Mouse (Mus musculus) embryonic facial prominence, embryonic 11.5 days (tissue): Measurements from ENCODE around the gene Tango6. TPM values are rescaled to one million over a fixed set of nuclear protein-coding genes. Genes with fewer than 3 reads are reported as not detected.

Experiments
- ATAC-seq: fragments of 200-750 bp; cut with Nextera tagmentation; replicated peaks from 2 replicates; pipeline ENCODE4 v1.8.0; 2017; ENCODE audit warnings: low read depth; ENCODE audit not compliant: insufficient number of reproducible peaks, low FRiP score, low TSS enrichment
- DNase-seq: peaks from one replicate; pipeline ENCODE4 v3.0.0-alpha.2; 2015; ENCODE audit warnings: low spot score
- H3K27ac ChIP-seq: fragments of 300-500 bp; sonication (generic); replicated peaks from 2 replicates; pipeline ENCODE4 v1.5.1; 2014; ENCODE audit warnings: mild to moderate bottlenecking, low read depth, low read length, control low read depth
- H3K27me3 ChIP-seq: fragments of 300-500 bp; sonication (generic); 2 replicates; pipeline ENCODE4 v1.6.1; 2014; ENCODE audit warnings: mild to moderate bottlenecking, low read length, moderate library complexity, mixed read lengths; ENCODE audit not compliant: control insufficient read depth, insufficient read depth
- H3K36me3 ChIP-seq: fragments of 300-500 bp; sonication (generic); replicated peaks from 2 replicates; pipeline ENCODE4 v1.6.1; 2014; ENCODE audit warnings: low read depth, mild to moderate bottlenecking, low read length, moderate library complexity, mixed read lengths; ENCODE audit not compliant: control insufficient read depth, insufficient read depth
- H3K4me1 ChIP-seq: fragments of 300-500 bp; sonication (generic); 2 replicates; pipeline ENCODE4 v1.6.1; 2014; ENCODE audit warnings: low read length, mixed read lengths; ENCODE audit not compliant: control insufficient read depth, insufficient read depth
- H3K4me2 ChIP-seq: fragments of 300-500 bp; sonication (generic); 2 replicates; pipeline ENCODE4 v1.6.1; 2014; ENCODE audit warnings: low read depth, mild to moderate bottlenecking, control low read depth, low read length, moderate library complexity
- H3K4me3 ChIP-seq: fragments of 300-500 bp; sonication (generic); 2 replicates; pipeline ENCODE4 v1.5.1; 2014; ENCODE audit warnings: low read depth, low read length, control low read depth
- H3K9ac ChIP-seq: fragments of 300-500 bp; sonication (generic); replicated peaks from 2 replicates; pipeline ENCODE4 v1.6.1; 2014; ENCODE audit warnings: mild to moderate bottlenecking, control low read depth, low read length
- H3K9me3 ChIP-seq: fragments of 300-500 bp; sonication (generic); replicated peaks from 2 replicates; pipeline ENCODE4 v1.6.1; 2016; ENCODE audit warnings: mild to moderate bottlenecking, low read length, inconsistent platforms, mixed read lengths; ENCODE audit not compliant: control insufficient read depth
- WGBS: fragments of 180-500 bp; shearing (Covaris S2); extraction: QIAGEN DNeasy Blood & Tissue Kit; methylation state at CpG from one replicate; pipeline ENCODE4 v1.1.7; 2014; 5-methylcytosine and 5-hydroxymethylcytosine counted together
- polyA plus RNA-seq: library from polyadenylated mRNA; unstranded; fragments of >200 nt; fragmentation: Nextera tagmentation; extraction: Ambion mirVana; gene quantifications from 2 replicates; pipeline ENCODE4 v1.2.1, GENCODE M21; 2014

Tango6 gene
- polyA plus RNA-seq, 1 experiment from 2014 or later: 6.9 TPM

- Histone ChIP-seq H3K9me3 (no peaks in the 10 kb centered on the region), H3K36me3 (no peaks in the 10 kb centered on the region), H3K4me2 (no peak overlapping the region), H3K4me1 (no peaks in the 10 kb centered on the region; the same call in 1 of the 2 replicates), H3K27me3 (no peaks in the 10 kb centered on the region), H3K9ac (no peak overlapping the region), H3K27ac (no peak overlapping the region), H3K4me3 (no peak overlapping the region)
- 65% methylated on average over 3 of the region's 3 CpGs for WGBS
- DNase-seq (no peak), ATAC-seq (no peak)
These were observed 172.3 kb downstream of the Tango6 start for GRCm38 (mm10) chr8:106855242-106855562.

GRCm38 (mm10) chr8:106862845-106863244 is 180.0 kb downstream of the Tango6 start:
- no peak overlapping the region for H3K4me2 ChIP-seq
- no peaks in the 10 kb centered on the region for H3K36me3 ChIP-seq
- H3K27me3 ChIP-seq: no peaks in the 10 kb centered on the region; the same call in 1 of the 2 replicates
- H3K4me3 ChIP-seq: no peak overlapping the region
- no peak overlapping the region for H3K27ac ChIP-seq
- no peak overlapping the region for H3K9ac ChIP-seq
- no peak for DNase-seq
- H3K9me3 ChIP-seq: no peaks in the 10 kb centered on the region
- ATAC-seq: no peak
- no peaks in the 10 kb centered on the region; the same call in 1 of the 2 replicates for H3K4me1 ChIP-seq
- 86% methylated on average over 10 of the region's 10 CpGs for whole genome bisulfite sequencing

GRCm38 (mm10) chr8:106865354-106865753 is 182.5 kb downstream of the Tango6 start:
- Histone ChIP-seq H3K9ac (no peak overlapping the region), H3K27ac (no peak overlapping the region), H3K4me2 (no peak overlapping the region), H3K4me3 (no peak overlapping the region), H3K4me1 (no peaks in the 10 kb centered on the region; the same call in none of the 2 replicates), H3K9me3 (no peaks in the 10 kb centered on the region), H3K27me3 (peaks cover 5% of the 10 kb centered on the region), H3K36me3 (no peaks in the 10 kb centered on the region)
- 79% methylated on average over 9 of the region's 9 CpGs for WGBS
- DNase-seq (no peak), ATAC-seq (no peak)

GRCm38 (mm10) chr8:106870051-106870450 is 187.2 kb downstream of the Tango6 start, which contains the start of gene Has3:
Has3 (plus strand) TSS chr8:106870242.
- peaks cover 9% of the 10 kb centered on the region for H3K4me1 ChIP-seq
- H3K27me3 ChIP-seq: peaks cover 12% of the 10 kb centered on the region
- H3K9ac ChIP-seq: peak within 1 kb of the TSS; percentile 47
- H3K4me3 ChIP-seq: peak within 1 kb of the TSS; percentile 46
- WGBS: under 1% methylated on average over 18 of the region's 18 CpGs
- no peaks in the 10 kb centered on the region for H3K9me3 ChIP-seq
- no peak within 1 kb of the TSS for H3K27ac ChIP-seq
- ATAC-seq (no peak), DNase-seq (peak; percentile 49)
- no peaks in the 10 kb centered on the region for H3K36me3 ChIP-seq
- H3K4me2 ChIP-seq: peak within 1 kb of the TSS; percentile 95

GRCm38 (mm10) chr8:106870537-106871327 is 187.9 kb downstream of the Tango6 start:
- DNase-seq (peak; percentile 67), ATAC-seq (no peak)
- Histone ChIP-seq H3K4me2 (peak overlapping the region; percentile 95), H3K9me3 (no peaks in the 10 kb centered on the region), H3K36me3 (no peaks in the 10 kb centered on the region), H3K27me3 (peaks cover 12% of the 10 kb centered on the region), H3K27ac (no peak overlapping the region), H3K9ac (peak overlapping the region; percentile 47), H3K4me3 (peak overlapping the region; percentile 46), H3K4me1 (peaks cover 9% of the 10 kb centered on the region)
- under 1% methylated on average over 50 of the region's 63 CpGs for WGBS

- ATAC-seq: peak; percentile 42; the same call in 1 of the 2 replicates
- Histone ChIP-seq H3K36me3 (no peaks in the 10 kb centered on the region), H3K9ac (peak overlapping the region; percentile 47), H3K27me3 (peaks cover 12% of the 10 kb centered on the region), H3K9me3 (no peaks in the 10 kb centered on the region), H3K4me2 (peak overlapping the region; percentile 95), H3K27ac (no peak overlapping the region), H3K4me3 (peak overlapping the region; percentile 46), H3K4me1 (peaks cover 9% of the 10 kb centered on the region)
- peak; percentile 42 for DNase-seq
- 2% methylated on average over 15 of the region's 15 CpGs for WGBS
These were observed 188.6 kb downstream of the Tango6 start for GRCm38 (mm10) chr8:106871328-106871926.

GRCm38 (mm10) chr8:106871931-106872371 is 189.1 kb downstream of the Tango6 start:
- peak; percentile 67 for DNase-seq
- Histone ChIP-seq H3K4me2 (peak overlapping the region; percentile 95), H3K27ac (no peak overlapping the region), H3K36me3 (no peaks in the 10 kb centered on the region), H3K9ac (peak overlapping the region; percentile 28; the same call in 1 of the 2 replicates), H3K9me3 (no peaks in the 10 kb centered on the region), H3K27me3 (peaks cover 12% of the 10 kb centered on the region), H3K4me1 (peaks cover 9% of the 10 kb centered on the region), H3K4me3 (peak overlapping the region; percentile 46; the same call in 1 of the 2 replicates)
- WGBS: under 1% methylated on average over 22 of the region's 22 CpGs
- peak; percentile 58; the same call in 1 of the 2 replicates for ATAC-seq
